Mouse (Mus musculus): ENCODE measurements around the gene Leprot. TPM values are rescaled to one million over a fixed set of nuclear protein-coding genes. Genes with fewer than 3 reads are reported as not detected.

Leprot gene
- total and polyA plus RNA-seq, 3 experiments, result 51.5 to 51.7 TPM; not detected in 1

- H3K9ac ChIP-seq (ENCODE audit: control insufficient read depth, low read depth, low read length, poor library complexity, severe bottlenecking), result no peak overlapping the region
- TF ChIP-seq CHD1 (IDR thresholded peaks at IDR 0.05; ENCODE audit: low read depth, low read length), result no peak
- no peak for TF ChIP-seq MAFK (IDR thresholded peaks at IDR 0.05; ENCODE audit: borderline replicate concordance, low read depth, low read length)
- no peak for TF ChIP-seq JUND (IDR thresholded peaks at IDR 0.05; ENCODE audit: low read depth, low read length)
- no peak for TF ChIP-seq ELF1 (IDR thresholded peaks at IDR 0.05; ENCODE audit: low read depth, low read length)
- no peak for TF ChIP-seq RAD21 (IDR thresholded peaks at IDR 0.05; ENCODE audit: low read depth, low read length)
- no peak for TF ChIP-seq BHLHE40 (IDR thresholded peaks at IDR 0.05; ENCODE audit: borderline replicate concordance, low read depth, low read length)
- TF ChIP-seq ZMIZ1 (IDR thresholded peaks at IDR 0.05; ENCODE audit: low read depth, low read length), result no peak
- no peak for TF ChIP-seq CTCF (IDR thresholded peaks at IDR 0.05 in 2 of 3, conservative IDR thresholded peaks at IDR 0.05 in 1 of 3; ENCODE audit: control insufficient read depth in 1 of 3, insufficient read depth in 1 of 3, low read depth in 2 of 3, low read length in 3 of 3, poor library complexity in 1 of 3, severe bottlenecking in 1 of 3)
- no peak for TF ChIP-seq POLR2AphosphoS5 (IDR thresholded peaks at IDR 0.05; ENCODE audit: borderline replicate concordance, low read depth, low read length)
- no peak for TF ChIP-seq NELFE (IDR thresholded peaks at IDR 0.05; ENCODE audit: low read depth, low read length)
- TF ChIP-seq TCF12 (IDR thresholded peaks at IDR 0.05; ENCODE audit: low read depth, low read length), result no peak
- TF ChIP-seq TBP (IDR thresholded peaks at IDR 0.05; ENCODE audit: low read depth, low read length), result no peak
- TF ChIP-seq CHD2 (IDR thresholded peaks at IDR 0.05; ENCODE audit: low read length), result no peak
- no peak for TF ChIP-seq ZC3H11A (IDR thresholded peaks at IDR 0.05; ENCODE audit: low read depth, low read length)
- no peak for TF ChIP-seq POLR2AphosphoS2 (IDR thresholded peaks at IDR 0.05; ENCODE audit: low read length)
- TF ChIP-seq MAX (IDR thresholded peaks at IDR 0.05; ENCODE audit: low read length), result no peak
- no peak for TF ChIP-seq GATA1 (IDR thresholded peaks at IDR 0.05; ENCODE audit: low read depth, low read length)
- no peak overlapping the region for H3K4me3 ChIP-seq (ENCODE audit: control insufficient read depth in 1 of 2, insufficient read depth in 1 of 2, low read depth in 2 of 2, low read length in 2 of 2)
- no peak for DNase-seq (ENCODE audit: low read depth, low spot score)
- peaks cover 6% of the 10 kb centered on the region; the same call in 1 of the 2 replicates for H3K79me2 ChIP-seq (ENCODE audit: control insufficient read depth, insufficient read depth, low read length, poor library complexity)
- H3K4me1 ChIP-seq (ENCODE audit: control insufficient read depth in 1 of 2, insufficient read depth in 2 of 2, low read length in 2 of 2), result no peaks in the 10 kb centered on the region
- H3K9me3 ChIP-seq (replicated peaks; ENCODE audit: insufficient read depth, low read length), result no peaks in the 10 kb centered on the region
- H3K36me3 ChIP-seq (ENCODE audit: control insufficient read depth in 1 of 2, insufficient read depth in 2 of 2, low read length in 2 of 2), result peaks cover 4 to 9% of the 10 kb centered on the region in 2 experiments
- H3K27ac ChIP-seq (ENCODE audit: control insufficient read depth, low read depth, low read length), result no peak overlapping the region
- no peaks in the 10 kb centered on the region for H3K27me3 ChIP-seq (ENCODE audit: control insufficient read depth in 1 of 2, insufficient read depth in 2 of 2, low read length in 2 of 2)
Measured at GRCm38 (mm10) chr4:101643216-101643615, 4.3 kb upstream of the Leprot start.

GRCm38 (mm10) chr4:101646857-101647195 lies 692 bp upstream of the Leprot start:
- peak overlapping the region; percentile 69 to 74 for H3K4me3 ChIP-seq (ENCODE audit: control insufficient read depth in 1 of 2, insufficient read depth in 1 of 2, low read depth in 2 of 2, low read length in 2 of 2)
- H3K27ac ChIP-seq (ENCODE audit: control insufficient read depth, low read depth, low read length), result peak overlapping the region; percentile 47
- peaks cover 30% of the 10 kb centered on the region for H3K79me2 ChIP-seq (ENCODE audit: control insufficient read depth, insufficient read depth, low read length, poor library complexity)
- DNase-seq (ENCODE audit: low read depth, low spot score), result no peak
- H3K36me3 ChIP-seq (ENCODE audit: control insufficient read depth in 1 of 2, insufficient read depth in 2 of 2, low read length in 2 of 2), result peaks cover 0 to 31% of the 10 kb centered on the region in 2 experiments; a peak in 3 of 4 replicates
- H3K4me1 ChIP-seq (ENCODE audit: control insufficient read depth in 1 of 2, insufficient read depth in 2 of 2, low read length in 2 of 2), result peaks cover 17 to 22% of the 10 kb centered on the region in 2 experiments
- no peaks in the 10 kb centered on the region for H3K27me3 ChIP-seq (ENCODE audit: control insufficient read depth in 1 of 2, insufficient read depth in 2 of 2, low read length in 2 of 2)
- no peaks in the 10 kb centered on the region for H3K9me3 ChIP-seq (replicated peaks; ENCODE audit: insufficient read depth, low read length)
- peak overlapping the region; percentile 72 for H3K9ac ChIP-seq (ENCODE audit: control insufficient read depth, low read depth, low read length, poor library complexity, severe bottlenecking)
- peak; percentile 62 for TF ChIP-seq SIN3A (IDR thresholded peaks at IDR 0.05; ENCODE audit: low read length)
- TF ChIP-seq ELF1 (IDR thresholded peaks at IDR 0.05; ENCODE audit: low read depth, low read length), result no peak

Measured in MEL (cell line).